Mouse (Mus musculus): ENCODE results near the gene Crtac1. TPM values are rescaled to one million over a fixed set of nuclear protein-coding genes. Genes with fewer than 3 reads are reported as not detected.

Crtac1 gene
- polyA plus RNA-seq, 1 experiment from 2014 or later: 1.2 TPM

DNA sequence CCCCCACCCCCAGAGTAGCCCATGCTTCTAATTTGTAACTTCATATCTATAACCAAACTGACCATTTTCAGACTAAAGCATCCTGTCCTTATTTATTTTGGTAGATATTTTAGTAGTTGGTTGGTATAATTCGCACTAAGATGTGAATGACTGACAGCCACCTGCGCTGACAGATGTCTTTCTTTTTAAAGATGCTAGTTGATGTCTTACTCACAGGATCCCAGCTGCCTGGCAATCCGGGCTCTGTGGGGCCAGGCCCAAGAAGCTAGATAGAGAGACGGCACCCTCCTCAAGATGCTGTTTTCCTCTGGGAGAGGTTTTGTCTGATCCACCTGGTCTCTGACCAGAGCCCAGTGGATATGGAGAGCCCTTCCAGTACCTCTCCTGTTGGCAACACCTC, 11.7 kb upstream of the Crtac1 start:
- Histone ChIP-seq H3K36me3 (no peaks in the 10 kb centered on the region), H3K4me3 (no peak overlapping the region), H3K27ac (no peak overlapping the region), H3K27me3 (ENCODE audit: low read depth, poor library complexity, severe bottlenecking) (no peaks in the 10 kb centered on the region), H3K4me1 (peaks cover 16% of the 10 kb centered on the region), H3K9me3 (replicated peaks) (no peaks in the 10 kb centered on the region)
- DNase-seq (ENCODE audit: low spot score): no peak
- 85% methylated on average over 4 of the region's 4 CpGs for WGBS

GRCm38 (mm10) chr19:42442246-42443197, 10.9 kb upstream of the Crtac1 start:
- H3K4me3 ChIP-seq: no peak overlapping the region
- H3K4me1 ChIP-seq: peaks cover 16% of the 10 kb centered on the region
- H3K27me3 ChIP-seq (ENCODE audit: low read depth, poor library complexity, severe bottlenecking): no peaks in the 10 kb centered on the region
- H3K27ac ChIP-seq: 0 out of 2 replicates have a peak overlapping the region, but pooled peaks have one; percentile 7
- no peaks in the 10 kb centered on the region for H3K9me3 ChIP-seq (replicated peaks)
- H3K36me3 ChIP-seq: no peaks in the 10 kb centered on the region
- 47% methylated on average over 8 of the region's 8 CpGs for WGBS
- DNase-seq (ENCODE audit: low spot score): no peak

- H3K27ac ChIP-seq: no peak overlapping the region
- no peaks in the 10 kb centered on the region for H3K9me3 ChIP-seq (replicated peaks)
- H3K36me3 ChIP-seq: no peaks in the 10 kb centered on the region
- peaks cover 12% of the 10 kb centered on the region for H3K27me3 ChIP-seq (ENCODE audit: low read depth, poor library complexity, severe bottlenecking)
- H3K4me1 ChIP-seq: peaks cover 16% of the 10 kb centered on the region
- no peak overlapping the region for H3K4me3 ChIP-seq
- WGBS: 30% methylated on average over 3 of the region's 3 CpGs
- DNase-seq (ENCODE audit: low spot score): no peak
These were observed 8.5 kb upstream of the Crtac1 start for GRCm38 (mm10) chr19:42440089-42440488.

GRCm38 (mm10) chr19:42439353-42439752, 7.8 kb upstream of the Crtac1 start:
- no peak overlapping the region for H3K4me3 ChIP-seq
- peaks cover 16% of the 10 kb centered on the region for H3K4me1 ChIP-seq
- DNase-seq (ENCODE audit: low spot score): no peak
- no peaks in the 10 kb centered on the region for H3K36me3 ChIP-seq
- H3K27me3 ChIP-seq (ENCODE audit: low read depth, poor library complexity, severe bottlenecking): peaks cover 20% of the 10 kb centered on the region
- H3K27ac ChIP-seq: no peak overlapping the region
- H3K9me3 ChIP-seq (replicated peaks): no peaks in the 10 kb centered on the region
- 75% methylated on average over 9 of the region's 9 CpGs for WGBS

GRCm38 (mm10) chr19:42435621-42436020, 4.0 kb upstream of the Crtac1 start:
- DNase-seq (ENCODE audit: low spot score): no peak
- Histone ChIP-seq H3K36me3 (no peaks in the 10 kb centered on the region), H3K4me1 (peaks cover 18% of the 10 kb centered on the region), H3K27ac (no peak overlapping the region), H3K4me3 (no peak overlapping the region), H3K27me3 (ENCODE audit: low read depth, poor library complexity, severe bottlenecking) (peaks cover 57% of the 10 kb centered on the region), H3K9me3 (replicated peaks) (no peaks in the 10 kb centered on the region)
- WGBS: 71% methylated on average over 4 of the region's 4 CpGs

- DNase-seq (ENCODE audit: low spot score): no peak
- 47% methylated on average over 8 of the region's 8 CpGs for WGBS
- Histone ChIP-seq H3K4me3 (peak overlapping the region; percentile 68), H3K4me1 (peaks cover 18% of the 10 kb centered on the region), H3K27me3 (ENCODE audit: low read depth, poor library complexity, severe bottlenecking) (peaks cover 83% of the 10 kb centered on the region), H3K9me3 (replicated peaks) (no peaks in the 10 kb centered on the region), H3K27ac (no peak overlapping the region), H3K36me3 (no peaks in the 10 kb centered on the region)
These were observed 1.2 kb upstream of the Crtac1 start for GRCm38 (mm10) chr19:42432761-42433160.

DNA sequence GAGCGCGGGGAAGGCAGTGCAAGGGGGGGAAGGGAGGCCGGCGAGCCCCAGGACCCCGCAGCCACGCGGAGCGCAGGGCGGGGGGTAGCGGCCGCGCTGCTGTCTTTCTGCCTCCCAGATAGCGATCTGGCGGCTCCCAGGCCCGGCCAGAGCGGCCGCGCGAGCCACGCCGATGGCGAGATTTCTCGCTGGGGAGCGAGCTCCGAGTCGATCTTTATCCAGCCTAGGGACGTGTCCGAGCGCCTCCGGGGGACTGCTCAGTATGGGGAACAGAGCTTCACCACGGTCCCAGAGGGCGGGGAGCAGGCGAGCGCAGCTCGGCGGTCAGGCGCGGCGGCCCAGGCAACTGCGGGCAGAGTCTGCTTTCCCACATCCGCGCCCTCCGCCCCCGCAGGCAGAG, 608 bp upstream of the Crtac1 start:
- Histone ChIP-seq H3K4me1 (peaks cover 18% of the 10 kb centered on the region), H3K4me3 (peak overlapping the region; percentile 68), H3K27me3 (ENCODE audit: low read depth, poor library complexity, severe bottlenecking) (peaks cover 83% of the 10 kb centered on the region), H3K27ac (peak overlapping the region; percentile 81), H3K9me3 (replicated peaks) (no peaks in the 10 kb centered on the region), H3K36me3 (no peaks in the 10 kb centered on the region)
- under 1% methylated on average over 40 of the region's 44 CpGs for WGBS
- DNase-seq (ENCODE audit: low spot score): peak; percentile 59

GRCm38 (mm10) chr19:42430981-42431380, 602 bp downstream of the Crtac1 start:
- H3K36me3 ChIP-seq: no peaks in the 10 kb centered on the region
- H3K4me1 ChIP-seq: peaks cover 22% of the 10 kb centered on the region
- no peaks in the 10 kb centered on the region for H3K9me3 ChIP-seq (replicated peaks)
- H3K27me3 ChIP-seq (ENCODE audit: low read depth, poor library complexity, severe bottlenecking): peaks cover 80% of the 10 kb centered on the region
- H3K27ac ChIP-seq: no peak overlapping the region
- 3% methylated on average over 19 of the region's 19 CpGs for WGBS
- H3K4me3 ChIP-seq: peak overlapping the region; percentile 68
- no peak for DNase-seq (ENCODE audit: low spot score)

GRCm38 (mm10) chr19:42429410-42429809, 2.2 kb downstream of the Crtac1 start:
- no peaks in the 10 kb centered on the region for H3K9me3 ChIP-seq (replicated peaks)

DNA sequence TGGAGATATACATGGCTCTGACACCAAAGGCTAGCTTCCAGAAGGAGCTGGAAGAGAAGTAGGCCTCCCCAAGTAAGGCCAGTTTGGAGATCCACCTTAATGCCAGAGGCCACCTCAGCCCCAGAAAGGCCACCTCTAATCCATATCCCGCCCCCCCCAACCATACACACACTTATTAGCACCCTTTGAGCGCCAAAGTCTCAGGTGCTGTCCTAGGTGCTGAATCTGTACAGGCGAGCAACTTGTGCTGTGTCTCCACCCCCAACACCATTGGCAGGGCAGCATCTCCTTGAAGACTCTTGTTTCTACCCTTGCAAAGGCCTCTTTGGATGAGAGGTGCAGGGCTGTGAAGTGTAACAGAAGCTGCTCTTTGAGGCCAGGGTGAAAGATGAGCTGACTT, 6.4 kb downstream of the Crtac1 start:
- Histone ChIP-seq H3K27ac (no peak overlapping the region), H3K4me1 (peaks cover 15% of the 10 kb centered on the region), H3K9me3 (replicated peaks) (no peaks in the 10 kb centered on the region), H3K27me3 (ENCODE audit: low read depth, poor library complexity, severe bottlenecking) (peaks cover 22% of the 10 kb centered on the region), H3K36me3 (no peaks in the 10 kb centered on the region), H3K4me3 (no peak overlapping the region)
- WGBS: 13% methylated on average over 3 of the region's 3 CpGs
- DNase-seq (ENCODE audit: low spot score): peak; percentile 79

More at GRCm38 (mm10) chr19:42429410-42429809, 2.2 kb downstream of the Crtac1 start:
- DNase-seq (ENCODE audit: low spot score): peak; percentile 63
- no peak overlapping the region for H3K4me3 ChIP-seq
- H3K27ac ChIP-seq: no peak overlapping the region
- WGBS: 16% methylated on average over 3 of the region's 3 CpGs
- H3K4me1 ChIP-seq: peaks cover 27% of the 10 kb centered on the region
- H3K27me3 ChIP-seq (ENCODE audit: low read depth, poor library complexity, severe bottlenecking): peaks cover 64% of the 10 kb centered on the region
- no peaks in the 10 kb centered on the region for H3K36me3 ChIP-seq

- Histone ChIP-seq H3K9me3 (replicated peaks) (no peaks in the 10 kb centered on the region), H3K36me3 (no peaks in the 10 kb centered on the region), H3K4me3 (no peak overlapping the region), H3K27me3 (ENCODE audit: low read depth, poor library complexity, severe bottlenecking) (peaks cover 34% of the 10 kb centered on the region), H3K4me1 (no peaks in the 10 kb centered on the region), H3K27ac (no peak overlapping the region)
- no peak for DNase-seq (ENCODE audit: low spot score)
- 79% methylated on average over 8 of the region's 8 CpGs for WGBS
These were observed 16.5 kb downstream of the Crtac1 start for GRCm38 (mm10) chr19:42415042-42415441.

GRCm38 (mm10) chr19:42409856-42410255, 21.7 kb downstream of the Crtac1 start:
- Histone ChIP-seq H3K27me3 (ENCODE audit: low read depth, poor library complexity, severe bottlenecking) (peaks cover 61% of the 10 kb centered on the region), H3K9me3 (replicated peaks) (no peaks in the 10 kb centered on the region), H3K36me3 (no peaks in the 10 kb centered on the region), H3K4me1 (peaks cover 9% of the 10 kb centered on the region), H3K4me3 (no peak overlapping the region), H3K27ac (no peak overlapping the region)
- WGBS: 41% methylated on average over 5 of the region's 5 CpGs
- no peak for DNase-seq (ENCODE audit: low spot score)

- H3K27me3 ChIP-seq (ENCODE audit: low read depth, poor library complexity, severe bottlenecking): peaks cover 57% of the 10 kb centered on the region
- H3K4me1 ChIP-seq: peaks cover 9% of the 10 kb centered on the region
- no peaks in the 10 kb centered on the region for H3K9me3 ChIP-seq (replicated peaks)
- H3K4me3 ChIP-seq: peak overlapping the region; percentile 17; the same call in 1 of the 2 replicates
- 1% methylated on average over 19 of the region's 19 CpGs for WGBS
- no peaks in the 10 kb centered on the region for H3K36me3 ChIP-seq
- H3K27ac ChIP-seq: no peak overlapping the region
- DNase-seq (ENCODE audit: low spot score): peak; percentile 36
These were observed 22.4 kb downstream of the Crtac1 start for GRCm38 (mm10) chr19:42409226-42409625.

Data from limb, embryonic 10.5 days (tissue).